Mouse (Mus musculus) forebrain, embryonic 16.5 days (tissue): ENCODE data around the gene 4930469K13Rik. TPM values are rescaled to one million over a fixed set of nuclear protein-coding genes. Genes with fewer than 3 reads are reported as not detected.

Source experiments
- ATAC-seq: fragments of 200-750 bp; cut with Nextera tagmentation; 2 replicates; pipeline ENCODE4 v1.8.0; 2017; ENCODE audit warnings: mild to moderate bottlenecking, moderate library complexity
- H3K27ac ChIP-seq: fragments of 300-500 bp; sonication (generic); 2 replicates; pipeline ENCODE4 v1.5.1; 2014; ENCODE audit warnings: low read length, control low read depth
- H3K27me3 ChIP-seq: fragments of 300-500 bp; sonication (generic); replicated peaks from 2 replicates; pipeline ENCODE4 v1.6.1; 2014; ENCODE audit warnings: low read length; ENCODE audit not compliant: control insufficient read depth, insufficient read depth
- H3K36me3 ChIP-seq: fragments of 300-500 bp; sonication (generic); 2 replicates; pipeline ENCODE4 v1.6.1; 2014; ENCODE audit not compliant: control insufficient read depth, insufficient read depth
- H3K4me1 ChIP-seq: fragments of 300-500 bp; sonication (generic); replicated peaks from 2 replicates; pipeline ENCODE4 v1.6.1; 2014; ENCODE audit warnings: low read length; ENCODE audit not compliant: control insufficient read depth, insufficient read depth
- H3K4me2 ChIP-seq: fragments of 300-500 bp; sonication (generic); 2 replicates; pipeline ENCODE4 v1.6.1; 2014; ENCODE audit warnings: mild to moderate bottlenecking, low read length, control low read depth
- H3K4me3 ChIP-seq: fragments of 300-500 bp; sonication (generic); replicated peaks from 2 replicates; pipeline ENCODE4 v1.5.1; 2014; ENCODE audit warnings: mild to moderate bottlenecking, low read length, control low read depth
- H3K9ac ChIP-seq: fragments of 300-500 bp; sonication (generic); replicated peaks from 2 replicates; pipeline ENCODE4 v1.6.1; 2014; ENCODE audit warnings: low read depth, low read length, control low read depth
- H3K9me3 ChIP-seq: fragments of 300-500 bp; sonication (generic); 2 replicates; pipeline ENCODE4 v1.6.1; 2016; ENCODE audit warnings: low read length; ENCODE audit not compliant: control insufficient read depth
- WGBS: fragments of 180-500 bp; shearing (Covaris S2); extraction: QIAGEN DNeasy Blood & Tissue Kit; methylation state at CpG from one replicate; pipeline ENCODE4 v1.1.7; 2014; 5-methylcytosine and 5-hydroxymethylcytosine counted together
- polyA plus RNA-seq: library from polyadenylated mRNA; unstranded; fragments of >200 nt; fragmentation: Nextera tagmentation; extraction: Ambion mirVana; gene quantifications from 2 replicates; pipeline ENCODE4 v1.2.1, GENCODE M21; 2015

4930469K13Rik gene
- polyA plus RNA-seq, 1 experiment from 2014 or later = not detected

GRCm38 (mm10) chr11:34034008-34034505 lies 64.3 kb downstream of the 4930469K13Rik start:
- Histone ChIP-seq H3K36me3 (no peaks in the 10 kb centered on the region), H3K4me1 (no peaks in the 10 kb centered on the region), H3K9me3 (no peaks in the 10 kb centered on the region), H3K27ac (no peak overlapping the region), H3K4me2 (no peak overlapping the region), H3K4me3 (no peak overlapping the region), H3K27me3 (no peaks in the 10 kb centered on the region), H3K9ac (no peak overlapping the region)
- 96% methylated on average over 5 of the region's 5 CpGs for WGBS
- ATAC-seq = no peak

GRCm38 (mm10) chr11:34031015-34031805 lies 67.1 kb downstream of the 4930469K13Rik start:
- H3K4me3 ChIP-seq = no peak overlapping the region
- no peak overlapping the region for H3K4me2 ChIP-seq
- ATAC-seq = no peak
- 77% methylated on average over 8 of the region's 8 CpGs for WGBS
- H3K9me3 ChIP-seq = no peaks in the 10 kb centered on the region
- H3K27ac ChIP-seq = no peak overlapping the region
- no peaks in the 10 kb centered on the region for H3K4me1 ChIP-seq
- no peaks in the 10 kb centered on the region for H3K36me3 ChIP-seq
- no peaks in the 10 kb centered on the region for H3K27me3 ChIP-seq
- no peak overlapping the region for H3K9ac ChIP-seq

- no peak for ATAC-seq
- 45% methylated on average over 5 of the region's 5 CpGs for WGBS
- Histone ChIP-seq H3K27me3 (no peaks in the 10 kb centered on the region), H3K9me3 (no peaks in the 10 kb centered on the region), H3K4me1 (no peaks in the 10 kb centered on the region), H3K36me3 (no peaks in the 10 kb centered on the region), H3K27ac (no peak overlapping the region), H3K4me2 (no peak overlapping the region), H3K4me3 (no peak overlapping the region), H3K9ac (no peak overlapping the region)
Observed at GRCm38 (mm10) chr11:34029658-34030057, 68.7 kb downstream of the 4930469K13Rik start.

GRCm38 (mm10) chr11:34025091-34025490 lies 73.3 kb downstream of the 4930469K13Rik start:
- Histone ChIP-seq H3K27me3 (no peaks in the 10 kb centered on the region), H3K4me3 (no peak overlapping the region), H3K36me3 (no peaks in the 10 kb centered on the region), H3K9ac (no peak overlapping the region), H3K27ac (no peak overlapping the region), H3K4me1 (no peaks in the 10 kb centered on the region), H3K4me2 (no peak overlapping the region), H3K9me3 (no peaks in the 10 kb centered on the region)
- ATAC-seq = no peak
- 78% methylated on average over 1 of the region's 1 CpGs for WGBS

GRCm38 (mm10) chr11:34012007-34012652 lies 86.2 kb downstream of the 4930469K13Rik start:
- no peak overlapping the region for H3K4me3 ChIP-seq
- no peaks in the 10 kb centered on the region for H3K27me3 ChIP-seq
- 0 out of 2 replicates have a peak, but pooled peaks cover 2% of the 10 kb centered on the region for H3K4me1 ChIP-seq
- no peak overlapping the region for H3K4me2 ChIP-seq
- H3K9me3 ChIP-seq = no peaks in the 10 kb centered on the region
- H3K27ac ChIP-seq = no peak overlapping the region
- no peaks in the 10 kb centered on the region for H3K36me3 ChIP-seq
- no peak for ATAC-seq
- no peak overlapping the region for H3K9ac ChIP-seq
- WGBS = 74% methylated on average over 6 of the region's 6 CpGs

- Histone ChIP-seq H3K27me3 (no peaks in the 10 kb centered on the region), H3K4me3 (no peak overlapping the region), H3K4me2 (no peak overlapping the region), H3K27ac (no peak overlapping the region), H3K4me1 (0 out of 2 replicates have a peak, but pooled peaks cover 2% of the 10 kb centered on the region), H3K36me3 (no peaks in the 10 kb centered on the region), H3K9ac (no peak overlapping the region), H3K9me3 (no peaks in the 10 kb centered on the region)
- no peak for ATAC-seq
- WGBS = 74% methylated on average over 4 of the region's 4 CpGs
Observed at GRCm38 (mm10) chr11:34010859-34011172, 87.5 kb downstream of the 4930469K13Rik start.

GRCm38 (mm10) chr11:34010133-34010858 lies 88.1 kb downstream of the 4930469K13Rik start:
- Histone ChIP-seq H3K9me3 (no peaks in the 10 kb centered on the region), H3K27me3 (no peaks in the 10 kb centered on the region), H3K4me3 (no peak overlapping the region), H3K27ac (no peak overlapping the region), H3K36me3 (no peaks in the 10 kb centered on the region), H3K4me1 (0 out of 2 replicates have a peak, but pooled peaks cover 2% of the 10 kb centered on the region), H3K4me2 (no peak overlapping the region), H3K9ac (no peak overlapping the region)
- 79% methylated on average over 7 of the region's 7 CpGs for WGBS
- ATAC-seq = no peak

GRCm38 (mm10) chr11:34009316-34010087 lies 88.9 kb downstream of the 4930469K13Rik start:
- WGBS = 72% methylated on average over 12 of the region's 12 CpGs

More at GRCm38 (mm10) chr11:34009316-34010087, 88.9 kb downstream of the 4930469K13Rik start:
- Histone ChIP-seq H3K9me3 (no peaks in the 10 kb centered on the region), H3K36me3 (no peaks in the 10 kb centered on the region), H3K4me1 (0 out of 2 replicates have a peak, but pooled peaks cover 2% of the 10 kb centered on the region), H3K4me2 (no peak overlapping the region), H3K9ac (no peak overlapping the region), H3K27me3 (no peaks in the 10 kb centered on the region), H3K27ac (no peak overlapping the region), H3K4me3 (no peak overlapping the region)
- no peak for ATAC-seq
